Mouse (Mus musculus) C3H10T1/2 (cell line): ENCODE measurements around the gene Bpifb4. TPM values are rescaled to one million over a fixed set of nuclear protein-coding genes. Genes with fewer than 3 reads are reported as not detected.

ENCODE experiments used
- polyA plus RNA-seq, 2 experiments: library from polyadenylated mRNA; unstranded; fragments of >200 nt; fragmentation: generic; extraction: Trizol; gene quantifications; one replicate each; pipeline ENCODE4 v1.2.1; 2012; ENCODE audit warnings: missing spikeins in 2 of 2

Bpifb4 gene
- polyA plus RNA-seq: under 1 TPM; 0.06 to 0.26 TPM

DNA sequence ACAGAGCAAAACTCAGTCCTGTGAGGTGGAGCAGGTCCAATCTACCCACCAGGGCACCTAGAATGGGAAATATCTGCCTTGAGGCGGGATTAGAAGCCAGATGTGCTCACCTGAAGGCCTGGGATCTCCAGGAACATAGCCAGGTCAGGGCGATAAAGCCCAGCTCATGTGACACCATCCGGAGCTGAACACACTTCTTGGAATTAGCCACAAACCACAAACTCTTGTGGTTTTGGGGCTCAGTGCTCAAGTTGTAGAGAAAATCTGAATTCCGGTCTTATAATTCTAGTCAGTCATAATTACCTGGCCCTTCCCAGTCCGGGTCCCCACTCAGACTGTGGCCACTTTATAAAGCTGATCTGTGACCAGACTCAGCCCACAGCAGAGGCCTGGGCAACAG lies at the start of gene Bpifb4:
Gene Bpifb4 (plus strand): TSS at position 370 of the 400 bp plus-strand sequence.

DNA sequence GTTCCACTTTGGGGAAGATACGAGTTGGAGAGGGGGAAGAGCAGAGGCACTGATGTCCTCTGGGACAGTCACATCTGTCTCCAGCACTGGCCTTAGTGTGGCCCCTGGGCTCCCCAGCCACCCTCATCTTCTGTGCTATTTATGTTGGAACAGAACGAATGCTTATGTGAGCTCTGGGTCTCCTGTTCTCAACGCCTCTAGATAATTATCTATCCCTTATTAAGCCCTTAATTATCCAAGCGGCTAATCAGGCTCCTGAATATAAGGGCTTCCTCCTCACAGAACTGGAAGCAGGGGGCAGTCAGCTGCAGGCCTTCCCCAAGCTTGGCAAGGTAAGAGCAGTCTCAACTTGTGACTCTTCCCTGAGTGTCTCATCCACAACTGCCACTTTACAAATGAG lies 37.9 kb upstream of the Bpifb4 start, which contains the start of gene Bpifb6:
Gene Bpifb6 (plus strand): TSS at position 301 of the 400 bp plus-strand sequence.

GRCm38 (mm10) chr2:153917930-153918329 lies 20.1 kb upstream of the Bpifb4 start, which contains the start of gene Bpifb3:
Gene Bpifb3, plus strand, starts transcription at chr2:153918230.

GRCm38 (mm10) chr2:153974582-153974981 lies 36.6 kb downstream of the Bpifb4 start, which contains the start of gene Bpifa6:
Gene Bpifa6, plus strand, starts transcription at chr2:153974945.

GRCm38 (mm10) chr2:154007965-154008364 lies 70.0 kb downstream of the Bpifb4 start, which contains the start of gene Bpifa2:
Gene Bpifa2, plus strand, starts transcription at chr2:154008265.

Other genes with a start within 250 kb of the Bpifb4 start
- not detected for gene Dnmt3c, start 241.6 kb upstream of the Bpifb4 start, polyA plus RNA-seq
- 10 to 100 TPM in 1 of 2 experiments, 1 to 10 TPM in 1; 6.1 to 26.6 TPM for gene Mapre1, start 196.9 kb upstream of the Bpifb4 start, polyA plus RNA-seq
- gene Efcab8, start 158.3 kb upstream of the Bpifb4 start, polyA plus RNA-seq: under 1 TPM in 1 of 2 experiments, not detected in 1; 0.24 TPM
- gene Sun5, start 67.1 kb upstream of the Bpifb4 start, polyA plus RNA-seq: not detected
- not detected for gene Bpifb2, start 63.2 kb upstream of the Bpifb4 start, polyA plus RNA-seq
- not detected for gene Bpifb6, start 37.8 kb upstream of the Bpifb4 start, polyA plus RNA-seq
- under 1 TPM in 1 of 2 experiments, not detected in 1; 0.19 TPM for gene Bpifb3, start 20.0 kb upstream of the Bpifb4 start, polyA plus RNA-seq
- not detected for gene Bpifa6, start 36.7 kb downstream of the Bpifb4 start, polyA plus RNA-seq
- not detected for gene Bpifa2, start 70.1 kb downstream of the Bpifb4 start, polyA plus RNA-seq
- gene Bpifa3, start 192.1 kb downstream of the Bpifb4 start, polyA plus RNA-seq: not detected
- gene Bpifa1, start 204.7 kb downstream of the Bpifb4 start, polyA plus RNA-seq: not detected
- gene Bpifa5, start 224.4 kb downstream of the Bpifb4 start, polyA plus RNA-seq: not detected